Mouse (Mus musculus): ENCODE data around the gene Sh3d19.

DNA sequence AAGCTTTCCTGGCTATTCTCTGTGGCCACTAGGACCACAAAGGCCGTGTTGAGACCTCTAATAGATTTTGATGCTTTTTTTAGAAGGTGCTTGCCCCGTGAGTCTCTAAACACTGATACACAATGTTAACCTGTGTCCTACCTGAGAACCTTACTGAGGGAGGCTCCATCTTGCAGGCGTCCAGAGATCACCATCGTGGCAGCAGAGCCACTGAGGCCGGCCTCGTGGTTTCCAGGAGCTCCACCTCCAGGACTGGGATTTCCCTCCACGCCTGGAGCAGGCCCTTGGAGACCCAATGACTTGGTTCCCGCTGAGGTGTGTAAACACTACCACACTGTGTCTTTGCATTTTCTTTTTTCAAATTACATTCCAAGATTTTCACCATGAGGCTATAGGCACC, 112.1 kb downstream of the Sh3d19 start:
- no peak for TF ChIP-seq MAX (IDR thresholded peaks at IDR 0.05; ENCODE audit: low read length)
- no peak for TF ChIP-seq CTCF (conservative IDR thresholded peaks at IDR 0.05 in 1 of 2, IDR thresholded peaks at IDR 0.05 in 1 of 2; ENCODE audit: low read depth in 2 of 2, low read length in 2 of 2)
- TF ChIP-seq TBP (conservative IDR thresholded peaks at IDR 0.05; ENCODE audit: low read depth, low read length): no peak
- TF ChIP-seq EP300 (IDR thresholded peaks at IDR 0.05; ENCODE audit: low read length): no peak
- no peak for TF ChIP-seq MXI1 (IDR thresholded peaks at IDR 0.05; ENCODE audit: low read depth, low read length)
- TF ChIP-seq ETS1 (conservative IDR thresholded peaks at IDR 0.05; ENCODE audit: low read depth, low read length): no peak
- no peak for TF ChIP-seq E2F4 (IDR thresholded peaks at IDR 0.05; ENCODE audit: insufficient replicate concordance, low read depth, low read length)
- TF ChIP-seq UBTF (IDR thresholded peaks at IDR 0.05; ENCODE audit: low read depth, low read length): no peak
- no peak for TF ChIP-seq TCF12 (IDR thresholded peaks at IDR 0.05; ENCODE audit: low read depth, low read length)
- TF ChIP-seq POLR2A (IDR thresholded peaks at IDR 0.05; ENCODE audit: low read depth, low read length): no peak
- TF ChIP-seq NELFE (IDR thresholded peaks at IDR 0.05; ENCODE audit: low read depth, low read length): no peak
- no peak for TF ChIP-seq CHD1 (IDR thresholded peaks at IDR 0.05; ENCODE audit: low read depth, low read length)
- TF ChIP-seq HCFC1 (IDR thresholded peaks at IDR 0.05; ENCODE audit: low read depth, low read length): no peak
